24 mouse cellular contexts compared by ENCODE assay signal in genomic region chr4:107561056-107561455, GRCm38 (mm10).
DNase-seq lines count a peak whose midpoint lies in the region; ATAC-seq and TF ChIP-seq lines count a peak whose summit lies in the region.
"Had no signal": no experiment of that assay in that cellular context is flagged by ENCODE, and none has a peak within 500 bp of the region (broad histone marks: within the 10 kb centered on the region; RNA-seq: fewer than 3 reads in every experiment).

No protein-coding gene starts in this region.

- no peak overlapping the region for H3K9ac ChIP-seq in kidney, embryonic 16.5 days (replicated peaks; ENCODE audit: low read length)
- H3K9ac ChIP-seq in neural tube, embryonic 15.5 days (replicated peaks) = no peak overlapping the region
- H3K9ac ChIP-seq: embryonic facial prominence, embryonic 15.5 days; hindbrain, embryonic 12.5 days had no signal

- H3K4me3 ChIP-seq in kidney, adult 2 months (ENCODE audit: insufficient read depth, low read depth, low read length) = no peak overlapping the region
- H3K4me3 ChIP-seq in kidney, embryonic 16.5 days (ENCODE audit: low read length) = no peak overlapping the region
- H3K4me3 ChIP-seq in neural tube, embryonic 15.5 days (replicated peaks) = no peak overlapping the region
- no peak overlapping the region for H3K4me3 ChIP-seq in heart, embryonic 10.5 days
- H3K4me3 ChIP-seq: embryonic facial prominence, embryonic 15.5 days; erythroblast, embryonic 14.5 days; forebrain, embryonic 10.5 days; hindbrain, embryonic 12.5 days had no signal

- no peak for TF ChIP-seq POLR2A in kidney, adult 2 months (IDR thresholded peaks at IDR 0.05; ENCODE audit: low read depth, low read length)

- no peak for TF ChIP-seq CTCF in kidney, adult 2 months (conservative IDR thresholded peaks at IDR 0.05; ENCODE audit: insufficient read depth, insufficient read length, low read depth, low read length)

- no peaks in the 10 kb centered on the region for H3K36me3 ChIP-seq in kidney, adult 2 months (ENCODE audit: control insufficient read depth, insufficient read depth, low read length)
- H3K36me3 ChIP-seq in kidney, embryonic 16.5 days (ENCODE audit: insufficient read depth, low read length) = no peaks in the 10 kb centered on the region
- H3K36me3 ChIP-seq in neural tube, embryonic 15.5 days = no peaks in the 10 kb centered on the region
- H3K36me3 ChIP-seq in heart, embryonic 10.5 days = no peaks in the 10 kb centered on the region
- H3K36me3 ChIP-seq: embryonic facial prominence, embryonic 15.5 days; forebrain, embryonic 10.5 days; hindbrain, embryonic 12.5 days had no signal

- no peaks in the 10 kb centered on the region for H3K4me1 ChIP-seq in kidney, adult 2 months (ENCODE audit: control insufficient read depth, insufficient read depth, low read length)
- H3K4me1 ChIP-seq in kidney, embryonic 16.5 days (ENCODE audit: insufficient read depth, low read length) = no peaks in the 10 kb centered on the region
- peaks cover 25% of the 10 kb centered on the region for H3K4me1 ChIP-seq in neural tube, embryonic 15.5 days
- peaks cover 7% of the 10 kb centered on the region for H3K4me1 ChIP-seq in heart, embryonic 10.5 days

- H3K9me3 ChIP-seq in kidney, embryonic 16.5 days (ENCODE audit: low read length) = no peaks in the 10 kb centered on the region
- no peaks in the 10 kb centered on the region for H3K9me3 ChIP-seq in neural tube, embryonic 15.5 days (replicated peaks)
- H3K9me3 ChIP-seq in heart, embryonic 10.5 days = no peaks in the 10 kb centered on the region
- H3K9me3 ChIP-seq: embryonic facial prominence, embryonic 15.5 days; forebrain, embryonic 10.5 days; hindbrain, embryonic 12.5 days had no signal

- no peak overlapping the region for H3K27ac ChIP-seq in kidney, adult 2 months (ENCODE audit: insufficient read depth, low read depth, low read length)
- no peak overlapping the region for H3K27ac ChIP-seq in kidney, embryonic 16.5 days (ENCODE audit: low read length)
- H3K27ac ChIP-seq in neural tube, embryonic 15.5 days (replicated peaks) = peak overlapping the region; percentile 72; the same call in 1 of the 2 replicates
- H3K27ac ChIP-seq in heart, embryonic 10.5 days = no peak overlapping the region
- H3K27ac ChIP-seq: embryonic facial prominence, embryonic 15.5 days; forebrain, embryonic 10.5 days; hindbrain, embryonic 12.5 days had no signal

- DNase-seq in adrenal gland, postnatal 10 days = peak; percentile 24
- DNase-seq in adrenal gland, adult 18-20 months (ENCODE audit: low spot score in 2 of 2) = no peak
- DNase-seq in kidney, adult 2 months = peak; percentile 60
- no peak for DNase-seq in neural tube, embryonic 10.5 days (ENCODE audit: extremely low spot score, low spot score)
- no peak for DNase-seq in heart, embryonic 10.5 days (ENCODE audit: low spot score)
- DNase-seq: cerebellum, adult 11 months; cerebellum, adult 8-10 months; cerebellum, postnatal 14 days; embryo, embryonic 11 days; gastrocnemius, postnatal 10 days; heart, adult 11 months; heart, postnatal 10 days; heart, postnatal 4 days had no signal

- ATAC-seq in kidney, embryonic 16.5 days (ENCODE audit: low FRiP score, low TSS enrichment) = no peak
- ATAC-seq in neural tube, embryonic 15.5 days (ENCODE audit: low FRiP score) = no peak
- ATAC-seq: activated CD4-positive, CD25-positive, alpha-beta regulatory T cell, adult 4 months; forebrain, embryonic 14.5 days; hindbrain, embryonic 16.5 days; inflammation-experienced regulatory T-cells, adult 6 months; Patski had no signal

- H3K27me3 ChIP-seq in kidney, adult 2 months (replicated peaks; ENCODE audit: control insufficient read depth, insufficient read depth, low read length) = no peaks in the 10 kb centered on the region
- no peaks in the 10 kb centered on the region for H3K27me3 ChIP-seq in kidney, embryonic 16.5 days (ENCODE audit: insufficient read depth, low read length)
- H3K27me3 ChIP-seq in neural tube, embryonic 15.5 days (replicated peaks) = no peaks in the 10 kb centered on the region
- peaks cover 16% of the 10 kb centered on the region; the same call in 1 of the 2 replicates for H3K27me3 ChIP-seq in heart, embryonic 10.5 days (ENCODE audit: insufficient read depth, poor library complexity, severe bottlenecking)
- H3K27me3 ChIP-seq: embryonic facial prominence, embryonic 15.5 days; Patski had no signal

- no peak overlapping the region for H3K4me2 ChIP-seq in kidney, embryonic 16.5 days (replicated peaks; ENCODE audit: low read depth, low read length)
- H3K4me2 ChIP-seq in neural tube, embryonic 15.5 days = no peak overlapping the region
- H3K4me2 ChIP-seq: embryonic facial prominence, embryonic 15.5 days; hindbrain, embryonic 12.5 days had no signal

- WGBS in kidney, adult 2 months = 67% methylated on average over 2 of the region's 2 CpGs
- 90% methylated on average over 2 of the region's 2 CpGs for WGBS in kidney, embryonic 16.5 days
- WGBS in neural tube, embryonic 15.5 days = 79% methylated on average over 2 of the region's 2 CpGs
- WGBS in heart, embryonic 10.5 days = 84% methylated on average over 2 of the region's 2 CpGs

Comparison
In these comparisons a context has a peak if more than half of its experiments do, and no peak if none do; other contexts are left out.
1. DNase-seq: peak in adrenal gland, postnatal 10 days (single experiment) and kidney, adult 2 months (single experiment); none in adrenal gland, adult 18-20 months (0 of 2), neural tube, embryonic 10.5 days (single experiment) and heart, embryonic 10.5 days (single experiment).